Comparison of ENCODE assay signal across 24 mouse cellular contexts in genomic region chr9:69387296-69387695, GRCm38 (mm10). TPM values are rescaled to one million over a fixed set of nuclear protein-coding genes. Genes with fewer than 3 reads are reported as not detected.
DNase-seq lines count a peak whose midpoint lies in the region; ATAC-seq and TF ChIP-seq lines count a peak whose summit lies in the region.
"Had no signal": no experiment of that assay in that cellular context is flagged by ENCODE, and none has a peak within 500 bp of the region (broad histone marks: within the 10 kb centered on the region; RNA-seq: fewer than 3 reads in every experiment).

No protein-coding gene starts in this region.

- no peak for ATAC-seq in lung, embryonic 14.5 days (ENCODE audit: insufficient read depth)
- 0 out of 2 replicates have a peak, but pooled peaks have one; percentile 8 for ATAC-seq in lung, embryonic 16.5 days (ENCODE audit: low read depth)
- ATAC-seq: activated CD4-positive, CD25-positive, alpha-beta regulatory T cell, adult 4 months; CD4-positive, CD25-positive, alpha-beta regulatory T cell, adult 4 months; forebrain, embryonic 13.5 days; forebrain, embryonic 15.5 days; Patski had no signal

- H3K4me1 ChIP-seq in lung, embryonic 14.5 days (ENCODE audit: insufficient read depth), result 0 out of 2 replicates have a peak, but pooled peaks cover 2% of the 10 kb centered on the region
- 0 out of 2 replicates have a peak, but pooled peaks cover 2% of the 10 kb centered on the region for H3K4me1 ChIP-seq in lung, adult 2 months (ENCODE audit: control insufficient read depth, insufficient read depth, low read length)
- H3K4me1 ChIP-seq in lung, embryonic 16.5 days (replicated peaks; ENCODE audit: control insufficient read depth, insufficient read depth, low read length), result peaks cover 6% of the 10 kb centered on the region; the same call in 1 of the 2 replicates
- H3K4me1 ChIP-seq: forebrain, embryonic 13.5 days; forebrain, embryonic 15.5 days had no signal

- H3K9ac ChIP-seq in lung, embryonic 14.5 days, result no peak overlapping the region
- no peak overlapping the region for H3K9ac ChIP-seq in lung, embryonic 16.5 days (ENCODE audit: low read length)
- H3K9ac ChIP-seq: embryonic facial prominence, embryonic 12.5 days; forebrain, embryonic 13.5 days; forebrain, embryonic 15.5 days had no signal

- H3K4me2 ChIP-seq in lung, embryonic 14.5 days, result no peak overlapping the region
- H3K4me2 ChIP-seq in lung, embryonic 16.5 days (ENCODE audit: low read depth, low read length), result no peak overlapping the region
- H3K4me2 ChIP-seq: embryonic facial prominence, embryonic 12.5 days; forebrain, embryonic 13.5 days; forebrain, embryonic 15.5 days had no signal

- H3K9me3 ChIP-seq in lung, embryonic 14.5 days (ENCODE audit: low read depth, low read length), result no peaks in the 10 kb centered on the region
- H3K9me3 ChIP-seq in lung, embryonic 16.5 days (ENCODE audit: control insufficient read depth, low read length), result no peaks in the 10 kb centered on the region
- H3K9me3 ChIP-seq: embryonic facial prominence, embryonic 10.5 days; embryonic facial prominence, embryonic 12.5 days; forebrain, embryonic 13.5 days; forebrain, embryonic 15.5 days; G1E had no signal

- H3K4me3 ChIP-seq in lung, embryonic 14.5 days (ENCODE audit: low read depth, low read length), result no peak overlapping the region
- no peak overlapping the region for H3K4me3 ChIP-seq in lung, adult 2 months (replicated peaks; ENCODE audit: extremely low read depth, low read depth, low read length)
- no peak overlapping the region for H3K4me3 ChIP-seq in lung, embryonic 16.5 days (ENCODE audit: low read length)
- H3K4me3 ChIP-seq: embryonic facial prominence, embryonic 10.5 days; embryonic facial prominence, embryonic 12.5 days; forebrain, embryonic 13.5 days; forebrain, embryonic 15.5 days had no signal

- intact Hi-C loops in heart, postnatal 14 days (cut with DNase I), result no loop called here

- WGBS in lung, embryonic 14.5 days, result 40% methylated on average over 4 of the region's 4 CpGs
- 66% methylated on average over 4 of the region's 4 CpGs for WGBS in lung, adult 2 months
- WGBS in lung, embryonic 16.5 days, result 50% methylated on average over 4 of the region's 4 CpGs

- no peaks in the 10 kb centered on the region for H3K27me3 ChIP-seq in lung, embryonic 14.5 days (ENCODE audit: insufficient read depth, low read length)
- H3K27me3 ChIP-seq in lung, embryonic 16.5 days (ENCODE audit: control insufficient read depth, insufficient read depth, low read depth, low read length), result no peaks in the 10 kb centered on the region
- H3K27me3 ChIP-seq: CH12.LX; embryonic facial prominence, embryonic 12.5 days; forebrain, embryonic 13.5 days; forebrain, embryonic 15.5 days; Patski had no signal

- no peak for TF ChIP-seq CTCF in lung, embryonic 14.5 days (IDR thresholded peaks at IDR 0.05; ENCODE audit: low read depth)
- no peak for TF ChIP-seq CTCF in lung, adult 2 months (IDR thresholded peaks at IDR 0.05; ENCODE audit: insufficient read depth, low read length)

- peak; percentile 54 for DNase-seq in heart, adult 11 months
- DNase-seq in heart, postnatal 14 days, result no peak
- DNase-seq in lung, embryonic 14.5 days, result peak; percentile 58
- DNase-seq in lung, adult 2 months, result no peak
- no peak for DNase-seq in lung, postnatal 36 days
- DNase-seq: adrenal gland, adult 8-10 months; adrenal gland, postnatal 14 days; adrenal gland, postnatal 36 days; B cell, adult 2 months; cerebellum, adult 11-12 months; cerebellum, adult 2 months; cerebellum, adult 9-10 months; cerebellum, postnatal 10 days; cerebellum, postnatal 25 days had no signal

- TF ChIP-seq POLR2A in lung, adult 2 months (IDR thresholded peaks at IDR 0.05; ENCODE audit: borderline replicate concordance, extremely low read depth, low read depth, low read length), result no peak

- no peaks in the 10 kb centered on the region for H3K36me3 ChIP-seq in lung, embryonic 14.5 days (ENCODE audit: insufficient read depth)
- no peaks in the 10 kb centered on the region for H3K36me3 ChIP-seq in lung, embryonic 16.5 days (ENCODE audit: control insufficient read depth, insufficient read depth, low read length)
- H3K36me3 ChIP-seq: embryonic facial prominence, embryonic 10.5 days; embryonic facial prominence, embryonic 12.5 days; forebrain, embryonic 15.5 days; G1E had no signal

- no peak overlapping the region for H3K27ac ChIP-seq in lung, embryonic 14.5 days (ENCODE audit: low read depth)
- H3K27ac ChIP-seq in lung, embryonic 16.5 days (ENCODE audit: low read length), result no peak overlapping the region
- H3K27ac ChIP-seq: embryonic facial prominence, embryonic 10.5 days; embryonic facial prominence, embryonic 12.5 days; forebrain, embryonic 13.5 days; forebrain, embryonic 15.5 days had no signal

RNA-seq across cellular contexts. Expression of gene Ice2, which starts 10.4 kb away (rescaled TPM):
- total RNA-seq in heart, postnatal 14 days (2021), result 1 to 10 TPM; 8.6 to 8.8 TPM
- polyA plus RNA-seq in lung, embryonic 14.5 days (2014; fragmentation: Nextera tagmentation; extraction: Ambion mirVana), result 24.0 and 25.0 TPM in 2 replicates
- 1.8 and 2.9 TPM in 2 replicates for polyA plus RNA-seq in lung, adult 2 months (2012; rRNA removed)
- polyA plus RNA-seq in lung, embryonic 16.5 days (2015; fragmentation: Nextera tagmentation; extraction: Ambion mirVana), result 18.8 and 21.5 TPM in 2 replicates

Comparison
In these comparisons a context has a peak if more than half of its experiments do, and no peak if none do; other contexts are left out.
1. DNase-seq: peak in heart, adult 11 months (single experiment) and lung, embryonic 14.5 days (single experiment); none in heart, postnatal 14 days (0 of 2), lung, adult 2 months (single experiment) and lung, postnatal 36 days (single experiment).